Mouse (Mus musculus) large intestine, adult 2 months (tissue): Measurements from ENCODE around the gene Cdk17. TPM values are rescaled to one million over a fixed set of nuclear protein-coding genes. Genes with fewer than 3 reads are reported as not detected.

Experiments
- DNase-seq: peaks from one replicate; pipeline ENCODE4 v3.0.0-alpha.2; 2012; ENCODE audit warnings: low read depth, low spot score
- WGBS: fragments of 180-500 bp; shearing (Covaris S2); methylation state at CpG from one replicate; pipeline ENCODE4 v1.1.7; 2018; 5-methylcytosine and 5-hydroxymethylcytosine counted together
- polyA plus RNA-seq: library from polyadenylated mRNA; depleted of rRNA; stranded (reverse); fragments of >200 nt; gene quantifications from 2 replicates; pipeline ENCODE4 v1.2.3, GENCODE M21; 2012; rRNA removed

The Cdk17 gene
- polyA plus RNA-seq, result 3.6 and 5.5 TPM in 2 replicates

GRCm38 (mm10) chr10:93160807-93161510 is at the start of gene Cdk17:
Gene Cdk17 (plus strand): TSS chr10:93160875.
- DNase-seq, result no peak
- 1% methylated on average over 95 of the region's 97 CpGs for WGBS

GRCm38 (mm10) chr10:93111412-93111811 is 49.3 kb upstream of the Cdk17 start:
- WGBS, result 73% methylated on average over 8 of the region's 8 CpGs
- DNase-seq, result no peak

GRCm38 (mm10) chr10:93112021-93112420 is 48.7 kb upstream of the Cdk17 start:
- 85% methylated on average over 6 of the region's 6 CpGs for WGBS

GRCm38 (mm10) chr10:93113968-93114367 is 46.7 kb upstream of the Cdk17 start:
- no peak for DNase-seq
- 66% methylated on average over 8 of the region's 8 CpGs for WGBS

More at GRCm38 (mm10) chr10:93112021-93112420, 48.7 kb upstream of the Cdk17 start:
- DNase-seq, result no peak

GRCm38 (mm10) chr10:93114782-93115181 is 45.9 kb upstream of the Cdk17 start:
- WGBS, result 30% methylated on average over 1 of the region's 1 CpGs
- no peak for DNase-seq

GRCm38 (mm10) chr10:93115743-93116142 is 44.9 kb upstream of the Cdk17 start:
- DNase-seq, result no peak
- WGBS, result 89% methylated on average over 1 of the region's 1 CpGs

- DNase-seq, result no peak
- WGBS, result 73% methylated on average over 3 of the region's 3 CpGs
Observed at GRCm38 (mm10) chr10:93116636-93117035, 44.0 kb upstream of the Cdk17 start.

- no peak for DNase-seq
- WGBS, result 76% methylated on average over 5 of the region's 5 CpGs
Observed at GRCm38 (mm10) chr10:93119809-93120208, 40.9 kb upstream of the Cdk17 start.

- no peak for DNase-seq
- WGBS, result 92% methylated on average over 6 of the region's 6 CpGs
Observed at GRCm38 (mm10) chr10:93121262-93121860, 39.3 kb upstream of the Cdk17 start.

- WGBS, result 72% methylated on average over 12 of the region's 12 CpGs
- no peak for DNase-seq
Observed at GRCm38 (mm10) chr10:93122399-93123184, 38.1 kb upstream of the Cdk17 start.

- no peak for DNase-seq
- WGBS, result 89% methylated on average over 4 of the region's 4 CpGs
Observed at GRCm38 (mm10) chr10:93123310-93123709, 37.4 kb upstream of the Cdk17 start.

GRCm38 (mm10) chr10:93123957-93124613 is 36.6 kb upstream of the Cdk17 start:
- WGBS, result 54% methylated on average over 12 of the region's 12 CpGs
- DNase-seq, result no peak

GRCm38 (mm10) chr10:93126025-93126424 is 34.6 kb upstream of the Cdk17 start:
- 39% methylated on average over 3 of the region's 3 CpGs for WGBS
- DNase-seq, result no peak

- WGBS, result 60% methylated on average over 2 of the region's 2 CpGs
- no peak for DNase-seq
Observed at GRCm38 (mm10) chr10:93128566-93128965, 32.1 kb upstream of the Cdk17 start.

- no peak for DNase-seq
- WGBS, result 54% methylated on average over 1 of the region's 1 CpGs
Observed at GRCm38 (mm10) chr10:93129345-93129744, 31.3 kb upstream of the Cdk17 start.

GRCm38 (mm10) chr10:93129904-93130455 is 30.7 kb upstream of the Cdk17 start:
- WGBS, result 66% methylated on average over 9 of the region's 9 CpGs
- DNase-seq, result no peak

GRCm38 (mm10) chr10:93130456-93130940 is 30.2 kb upstream of the Cdk17 start:
- no peak for DNase-seq
- WGBS, result 64% methylated on average over 10 of the region's 10 CpGs

- 85% methylated on average over 9 of the region's 9 CpGs for WGBS
- no peak for DNase-seq
Observed at GRCm38 (mm10) chr10:93131865-93132566, 28.7 kb upstream of the Cdk17 start.

- WGBS, result 61% methylated on average over 3 of the region's 3 CpGs
- DNase-seq, result no peak
Observed at GRCm38 (mm10) chr10:93138730-93139129, 21.9 kb upstream of the Cdk17 start.
